8 mouse cellular contexts compared by ENCODE assay signal in genomic region chr10:10408166-10408565, GRCm38 (mm10).
A peak's percentile ranks its signal among the peaks of the same experiment; 100 is the strongest.
DNase-seq lines count a peak whose midpoint lies in the region; ATAC-seq and TF ChIP-seq lines count a peak whose summit lies in the region.

No protein-coding gene starts in this region.

- no peaks in the 10 kb centered on the region for H3K9me3 ChIP-seq in hindbrain, postnatal 0 days (ENCODE audit: low read length)
- no peaks in the 10 kb centered on the region for H3K9me3 ChIP-seq in neural tube, embryonic 13.5 days

- no peak overlapping the region for H3K27ac ChIP-seq in left cerebral cortex, adult 2 months
- H3K27ac ChIP-seq in hindbrain, postnatal 0 days = no peak overlapping the region
- no peak overlapping the region for H3K27ac ChIP-seq in neural tube, embryonic 13.5 days (replicated peaks)

- no peak for ATAC-seq in CD4-positive, CD25-positive, alpha-beta regulatory T cell, adult 4 months
- ATAC-seq in hindbrain, postnatal 0 days = peak; percentile 86
- peak; percentile 82 for ATAC-seq in neural tube, embryonic 13.5 days (ENCODE audit: low read depth)

- H3K36me3 ChIP-seq in hindbrain, postnatal 0 days (ENCODE audit: insufficient read depth, low read length) = no peaks in the 10 kb centered on the region
- no peaks in the 10 kb centered on the region for H3K36me3 ChIP-seq in neural tube, embryonic 13.5 days

- no peak overlapping the region for H3K4me3 ChIP-seq in left cerebral cortex, adult 2 months
- H3K4me3 ChIP-seq in hindbrain, postnatal 0 days (ENCODE audit: low read length) = no peak overlapping the region
- H3K4me3 ChIP-seq in neural tube, embryonic 13.5 days = no peak overlapping the region

- peak; percentile 74 for TF ChIP-seq CTCF in left cerebral cortex, adult 2 months (IDR thresholded peaks at IDR 0.05)
- TF ChIP-seq CTCF in hindbrain, postnatal 0 days (IDR thresholded peaks at IDR 0.05; ENCODE audit: low read depth) = peak; percentile 77

- intact Hi-C loops in left cerebral cortex, adult 2 months (cut with DNase I) = loop anchor here (1.0 to 5.0 kb wide), 3 partner anchors 150 to 764 kb away; partner anchors contain the start of genes Grm1 and Rab32

- peak; percentile 14 for DNase-seq in CD4-positive, CD25-positive, alpha-beta regulatory T cell, adult 2 months (ENCODE audit: low read depth, low spot score)
- peak in 1 of 2 experiments; percentile 18 for DNase-seq in left cerebral cortex, adult 2 months (ENCODE audit: extremely low spot score in 1 of 2, low spot score in 2 of 2)
- no peak for DNase-seq in left cerebral cortex, adult 18-20 months (ENCODE audit: low spot score in 2 of 2)
- peak; percentile 42 for DNase-seq in cerebellum, adult 9-11 months
- DNase-seq in hindbrain, postnatal 0 days (ENCODE audit: low spot score) = peak; percentile 92
- DNase-seq in spleen, postnatal 4 days (ENCODE audit: low spot score in 2 of 2) = no peak

- no peaks in the 10 kb centered on the region for H3K27me3 ChIP-seq in hindbrain, postnatal 0 days (ENCODE audit: insufficient read depth, low read length)
- H3K27me3 ChIP-seq in neural tube, embryonic 13.5 days = no peaks in the 10 kb centered on the region

- no peak overlapping the region for H3K4me2 ChIP-seq in hindbrain, postnatal 0 days (ENCODE audit: low read depth, low read length)
- no peak overlapping the region for H3K4me2 ChIP-seq in neural tube, embryonic 13.5 days

- no peak overlapping the region for H3K9ac ChIP-seq in hindbrain, postnatal 0 days (replicated peaks; ENCODE audit: low read length)
- no peak overlapping the region for H3K9ac ChIP-seq in neural tube, embryonic 13.5 days

- H3K4me1 ChIP-seq in hindbrain, postnatal 0 days (ENCODE audit: insufficient read depth, low read length) = no peaks in the 10 kb centered on the region
- no peaks in the 10 kb centered on the region for H3K4me1 ChIP-seq in neural tube, embryonic 13.5 days (replicated peaks)

- 32% methylated on average over 3 of the region's 3 CpGs for WGBS in hindbrain, postnatal 0 days
- 66% methylated on average over 3 of the region's 3 CpGs for WGBS in neural tube, embryonic 13.5 days

Comparison
In these comparisons a context has a peak if more than half of its experiments do, and no peak if none do; other contexts are left out.
1. DNase-seq: peak in CD4-positive, CD25-positive, alpha-beta regulatory T cell, adult 2 months (single experiment), cerebellum, adult 9-11 months (single experiment) and hindbrain, postnatal 0 days (single experiment); none in left cerebral cortex, adult 18-20 months (0 of 2) and spleen, postnatal 4 days (0 of 2).